Mouse (Mus musculus): ENCODE measurements around the gene Iqgap2. TPM values are rescaled to one million over a fixed set of nuclear protein-coding genes. Genes with fewer than 3 reads are reported as not detected.

Iqgap2 gene
- polyA plus RNA-seq, 1 experiment: 20.4 TPM

DNA sequence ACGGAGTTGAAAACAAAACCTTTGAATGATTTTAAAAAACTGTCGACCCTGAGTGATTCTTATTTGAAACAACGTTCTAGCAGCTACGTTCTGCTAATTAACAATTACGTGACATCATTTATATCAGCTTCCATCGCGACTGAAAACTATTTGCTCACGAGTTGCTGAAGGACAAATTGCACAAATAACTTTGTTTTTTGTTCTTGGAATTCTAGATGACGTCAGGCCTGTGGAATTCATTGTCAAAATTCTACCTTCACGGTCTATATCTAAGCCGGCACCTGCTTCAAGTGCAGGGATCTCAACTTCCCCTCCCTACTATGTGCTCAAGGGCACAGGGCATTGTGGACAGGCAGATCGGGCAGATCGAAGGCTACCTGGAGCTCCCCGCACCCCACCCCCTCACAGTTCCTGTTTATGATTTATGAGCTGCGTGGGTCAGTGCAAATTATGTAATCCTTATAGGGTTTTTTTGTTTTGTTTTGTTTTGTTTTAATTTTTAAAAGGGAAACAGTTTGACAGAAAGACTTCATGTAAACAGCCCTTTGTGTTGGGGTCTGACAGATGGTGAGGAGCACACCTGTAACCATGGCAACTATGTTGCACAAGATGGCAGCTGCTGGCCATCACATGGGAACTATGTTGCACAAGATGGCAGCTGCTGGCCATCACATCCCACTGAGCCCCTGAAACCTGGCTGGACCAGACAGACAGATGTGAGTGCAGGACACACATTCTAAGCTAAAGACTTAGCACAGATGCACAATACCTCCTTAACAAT is 252.2 kb downstream of the Iqgap2 start:
- 80% methylated on average over 15 of the region's 15 CpGs for WGBS
- no peak for DNase-seq (ENCODE audit: low read depth, low spot score)

GRCm38 (mm10) chr13:95638894-95639293 is 252.8 kb downstream of the Iqgap2 start:
- 66% methylated on average over 5 of the region's 5 CpGs for WGBS
- DNase-seq (ENCODE audit: low read depth, low spot score): no peak

DNA sequence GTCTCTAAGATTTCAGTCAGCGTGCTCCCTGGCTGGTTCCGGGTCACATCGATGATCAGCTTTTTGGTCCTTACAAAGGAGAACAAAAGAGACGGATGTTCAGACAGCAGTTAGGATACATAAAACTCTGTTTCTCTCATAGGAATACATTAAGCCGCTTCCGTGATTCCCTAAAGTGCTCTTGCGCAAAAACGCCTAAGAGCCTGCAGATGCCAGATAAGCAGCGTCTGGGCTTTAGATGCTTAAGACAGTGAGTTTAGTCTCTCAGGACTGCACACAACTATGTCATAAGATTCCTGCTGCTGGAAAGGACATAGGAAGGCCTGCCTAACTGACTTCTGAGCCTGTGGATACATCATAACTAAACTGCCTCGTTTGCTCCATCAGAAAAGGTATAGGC is 254.0 kb downstream of the Iqgap2 start:
- WGBS: 87% methylated on average over 10 of the region's 10 CpGs
- no peak for DNase-seq (ENCODE audit: low read depth, low spot score)

DNA sequence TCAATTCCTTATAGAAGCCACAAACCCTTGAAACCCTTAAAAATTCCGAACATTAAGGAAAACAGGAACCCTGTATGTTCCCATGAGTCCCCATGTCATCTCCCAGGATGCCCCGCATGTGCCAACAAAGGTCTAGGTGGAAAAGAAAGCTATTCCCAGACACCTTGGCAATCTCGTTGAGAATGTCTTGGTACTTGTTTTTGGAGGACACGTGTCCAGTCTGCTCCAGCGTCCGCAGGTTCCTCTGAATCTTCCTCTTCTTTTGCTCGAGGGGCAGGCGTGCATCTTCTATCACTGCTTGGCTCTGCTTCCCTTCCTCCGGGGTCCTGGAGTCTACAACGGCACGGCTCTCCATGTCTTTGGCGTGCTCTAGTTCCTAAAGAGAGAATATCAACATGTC is 256.4 kb downstream of the Iqgap2 start:
- DNase-seq (ENCODE audit: low read depth, low spot score): no peak
- 96% methylated on average over 12 of the region's 12 CpGs for WGBS

DNA sequence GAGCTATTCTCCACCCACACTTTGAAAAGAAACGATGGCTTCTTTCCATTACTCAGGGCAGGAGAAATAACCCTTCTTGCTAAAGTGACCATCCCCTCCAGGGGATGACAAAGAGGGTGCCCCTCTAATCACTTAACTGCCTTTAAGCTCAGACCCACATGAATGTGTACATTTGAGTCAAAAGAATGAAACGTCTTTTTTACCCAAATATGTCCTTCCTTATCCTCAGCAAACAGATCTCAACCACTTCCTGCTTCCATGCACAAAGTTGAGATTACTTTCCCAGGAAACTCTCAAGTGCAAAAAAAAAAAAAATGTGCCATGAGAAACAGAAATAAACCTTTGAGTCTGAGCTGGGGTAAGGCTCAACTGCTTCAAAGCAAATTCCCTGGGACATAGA is 257.3 kb downstream of the Iqgap2 start:
- 15% methylated on average over 2 of the region's 2 CpGs for WGBS
- DNase-seq (ENCODE audit: low read depth, low spot score): no peak

DNA sequence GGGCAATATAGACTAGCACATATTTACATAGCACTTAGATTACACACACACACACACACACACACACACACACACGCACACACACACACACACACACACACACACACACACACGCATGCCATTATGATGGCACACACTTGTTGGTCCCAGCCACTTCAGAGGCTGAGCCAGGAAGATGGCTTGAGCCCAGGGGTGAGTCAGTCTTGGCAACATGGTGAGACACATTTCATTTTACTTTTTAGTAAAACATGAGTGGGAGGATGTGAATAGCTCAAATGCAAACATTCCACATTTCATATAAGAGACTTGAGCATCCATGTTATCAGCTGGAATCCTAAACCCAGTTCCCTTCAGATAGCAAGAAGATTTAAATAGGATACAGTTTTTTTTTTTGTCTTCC is 258.3 kb downstream of the Iqgap2 start:
- 59% methylated on average over 2 of the region's 2 CpGs for WGBS
- no peak for DNase-seq (ENCODE audit: low read depth, low spot score)

DNA sequence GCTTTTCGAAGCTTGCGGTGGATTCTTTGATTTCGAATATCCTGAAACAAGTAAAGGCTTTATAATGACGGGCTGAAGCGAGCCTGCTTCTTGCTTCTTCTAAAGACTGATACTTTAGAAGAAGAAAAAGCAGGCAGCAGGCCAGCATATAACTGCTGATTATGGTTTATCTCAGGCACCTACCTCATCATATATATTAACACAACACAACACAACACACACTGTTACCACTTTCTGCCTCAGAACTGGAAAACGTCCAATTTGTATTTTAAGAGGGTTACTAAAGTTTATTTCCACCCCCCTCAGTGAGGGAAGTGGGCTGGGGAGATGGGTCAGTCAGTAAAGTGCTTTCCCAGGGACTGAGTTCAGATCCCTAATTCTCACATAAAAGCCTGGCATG is 259.6 kb downstream of the Iqgap2 start:
- 93% methylated on average over 6 of the region's 6 CpGs for WGBS
- DNase-seq (ENCODE audit: low read depth, low spot score): no peak

DNA sequence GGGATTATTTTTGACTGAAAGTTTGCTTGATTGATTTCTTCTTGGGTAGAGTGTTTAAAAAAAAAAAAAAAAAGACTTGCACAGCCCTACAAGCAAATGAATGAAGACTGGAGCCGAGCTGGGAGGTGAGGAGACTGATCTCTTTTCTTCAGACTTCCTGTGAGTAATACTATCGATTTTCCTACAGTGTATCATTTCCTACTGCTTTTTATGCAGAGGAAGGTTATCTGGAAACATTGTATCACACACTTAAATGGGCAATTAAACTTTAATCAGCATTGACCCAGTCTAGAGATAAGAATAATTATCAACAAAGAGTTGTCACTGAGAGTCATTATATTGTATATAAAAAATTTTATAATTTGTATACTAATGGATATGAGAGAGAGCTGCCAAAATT is 261.0 kb downstream of the Iqgap2 start:
- 52% methylated on average over 2 of the region's 2 CpGs for WGBS
- DNase-seq (ENCODE audit: low read depth, low spot score): no peak

GRCm38 (mm10) chr13:95629751-95630150 is 262.0 kb downstream of the Iqgap2 start:
- 91% methylated on average over 10 of the region's 10 CpGs for WGBS
- DNase-seq (ENCODE audit: low read depth, low spot score): no peak

DNA sequence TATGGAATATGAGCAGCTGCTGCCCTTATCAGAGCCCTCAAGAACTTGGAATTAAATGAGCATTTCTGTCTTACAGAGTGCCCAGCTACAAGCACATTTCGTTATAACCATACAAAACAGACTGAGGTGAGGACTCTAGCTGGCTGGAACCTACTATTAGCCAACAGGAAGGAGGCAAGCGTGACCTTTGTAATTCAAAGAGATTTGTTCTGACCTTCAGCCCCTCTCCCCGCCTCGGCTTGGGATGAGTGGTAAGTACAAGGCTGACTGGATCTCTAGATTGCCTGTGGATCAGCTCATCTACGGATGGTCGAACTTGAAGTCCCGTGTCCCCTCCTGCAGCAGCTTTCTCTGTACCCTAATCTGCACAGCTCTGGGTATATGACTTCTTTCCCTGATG is 265.0 kb downstream of the Iqgap2 start:
- 79% methylated on average over 7 of the region's 7 CpGs for WGBS
- DNase-seq (ENCODE audit: low read depth, low spot score): no peak

- 65% methylated on average over 3 of the region's 3 CpGs for WGBS
- no peak for DNase-seq (ENCODE audit: low read depth, low spot score)
Observed at GRCm38 (mm10) chr13:95623042-95623441, 268.7 kb downstream of the Iqgap2 start.

DNA sequence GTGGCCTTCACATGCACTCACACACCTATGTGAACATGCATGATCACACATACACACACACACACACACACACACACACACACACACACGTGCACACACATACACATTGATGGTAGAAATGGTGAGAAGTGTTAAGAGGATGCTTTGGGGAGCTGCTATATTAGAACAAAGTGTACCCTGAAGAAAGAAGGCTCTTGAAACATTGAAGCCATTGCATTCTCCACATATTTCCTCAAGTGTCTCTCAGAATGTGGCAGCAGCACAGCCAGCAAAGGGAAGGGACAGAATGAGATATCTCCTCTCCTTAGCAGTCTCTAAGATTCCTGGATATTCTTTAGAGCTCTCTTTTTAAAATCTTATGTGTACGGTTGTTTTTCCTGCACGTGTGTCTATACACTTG is 270.2 kb downstream of the Iqgap2 start:
- WGBS: 72% methylated on average over 3 of the region's 3 CpGs
- no peak for DNase-seq (ENCODE audit: low read depth, low spot score)

- DNase-seq (ENCODE audit: low read depth, low spot score): no peak
- WGBS: 23% methylated on average over 13 of the region's 13 CpGs
Observed at GRCm38 (mm10) chr13:95618859-95619258, 272.9 kb downstream of the Iqgap2 start.

DNA sequence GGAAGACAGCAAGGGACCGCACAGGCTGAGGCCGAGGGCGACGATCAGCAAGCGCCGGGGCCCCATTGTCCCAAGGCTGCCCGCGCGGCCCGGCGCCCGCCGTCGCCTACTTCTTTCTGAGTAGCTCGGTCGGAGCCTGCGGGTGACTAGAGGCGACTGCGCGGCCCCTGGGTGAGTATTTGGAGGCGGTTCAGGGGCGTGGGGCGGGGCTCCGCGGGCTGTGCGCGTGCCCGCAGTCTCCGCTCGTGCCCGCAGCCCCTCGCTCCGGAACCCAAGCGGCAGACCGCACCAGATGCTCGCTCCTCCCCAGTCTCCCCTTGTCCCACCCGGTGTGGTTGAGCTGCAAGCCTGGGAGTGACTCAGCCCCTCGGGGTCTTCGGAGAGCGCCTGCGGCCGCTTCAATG is 273.4 kb downstream of the Iqgap2 start, which contains the start of gene F2r:
Gene F2r, minus strand, starts transcription at position 179 of the 404 bp plus-strand sequence.
- no peak for DNase-seq (ENCODE audit: low read depth, low spot score)
- WGBS: under 1% methylated on average over 37 of the region's 42 CpGs

GRCm38 (mm10) chr13:95617671-95618171 is 274.0 kb downstream of the Iqgap2 start:
- WGBS: 10% methylated on average over 21 of the region's 21 CpGs
- DNase-seq (ENCODE audit: low read depth, low spot score): no peak

DNA sequence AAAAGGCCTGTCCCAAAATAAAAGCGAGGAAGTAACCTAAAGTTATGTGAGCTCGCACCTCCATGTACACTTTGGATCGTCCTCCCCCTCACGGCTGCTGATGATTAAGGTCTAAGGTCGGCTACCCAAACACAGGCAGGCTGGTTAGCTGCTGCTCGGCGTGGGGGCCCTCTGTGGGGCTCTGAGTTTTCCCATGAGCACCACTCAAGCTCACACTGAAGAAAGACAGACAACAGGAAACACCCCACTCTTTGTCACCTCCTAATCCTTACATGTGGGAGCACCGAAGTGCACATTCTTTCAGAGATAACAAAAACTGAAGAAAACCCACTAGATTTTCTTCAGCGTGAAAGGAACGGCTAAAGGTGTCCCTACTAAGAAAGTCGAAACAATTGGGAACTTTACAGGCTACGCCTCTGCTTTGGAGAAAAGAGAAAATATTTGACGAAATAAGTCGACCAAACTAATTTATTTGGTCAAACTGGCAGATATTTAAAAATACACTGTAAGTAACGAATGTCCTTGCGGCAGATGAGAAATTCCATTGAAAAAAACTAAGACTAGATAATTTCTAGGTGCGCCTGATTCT is 274.5 kb downstream of the Iqgap2 start:
- no peak for DNase-seq (ENCODE audit: low read depth, low spot score)
- WGBS: 67% methylated on average over 17 of the region's 17 CpGs

DNA sequence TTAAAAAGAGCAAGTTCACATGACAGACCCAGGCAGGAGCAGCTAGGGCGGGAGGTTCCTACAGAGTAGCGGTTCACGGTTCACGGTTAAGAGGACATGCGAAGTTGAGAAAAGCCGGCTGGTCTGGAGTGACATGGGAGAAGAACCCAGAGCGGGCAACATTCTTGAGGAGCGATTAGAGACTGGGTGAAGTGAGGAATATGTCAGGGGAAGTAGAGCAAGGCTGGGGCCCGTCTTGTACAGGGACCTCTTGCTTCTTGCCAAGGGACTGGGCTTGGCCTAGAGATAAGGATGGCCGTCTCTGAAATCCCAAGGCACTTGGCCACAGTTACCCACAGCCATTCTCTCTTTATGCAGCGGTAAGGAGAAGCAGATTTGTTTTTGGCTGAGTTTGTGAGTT is 275.2 kb downstream of the Iqgap2 start:
- WGBS: 75% methylated on average over 11 of the region's 11 CpGs
- no peak for DNase-seq (ENCODE audit: low read depth, low spot score)

DNA sequence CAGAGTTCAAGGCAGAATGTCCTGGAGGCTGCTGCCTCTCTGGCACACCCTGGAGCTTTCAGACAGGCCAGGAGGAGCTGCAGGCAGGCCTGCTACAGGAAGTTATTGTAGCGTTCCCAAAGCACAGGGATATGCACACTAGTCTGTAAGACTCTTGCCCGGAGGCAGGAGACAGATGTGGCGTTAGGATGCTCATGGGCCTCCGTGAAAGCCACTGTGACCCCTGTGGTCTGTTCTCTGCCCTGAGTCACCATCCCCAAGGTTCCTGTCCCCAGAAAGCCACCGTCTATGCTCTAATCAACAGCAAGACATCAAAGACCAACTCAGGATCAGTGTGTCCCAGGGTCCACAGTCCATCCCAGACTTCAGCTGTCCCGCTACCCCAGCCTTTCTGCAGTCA is 277.0 kb downstream of the Iqgap2 start:
- DNase-seq (ENCODE audit: low read depth, low spot score): no peak
- whole genome bisulfite sequencing: 60% methylated on average over 6 of the region's 6 CpGs

GRCm38 (mm10) chr13:95612243-95612642 is 279.5 kb downstream of the Iqgap2 start:
- DNase-seq (ENCODE audit: low read depth, low spot score): no peak
- 81% methylated on average over 10 of the region's 10 CpGs for WGBS

DNA sequence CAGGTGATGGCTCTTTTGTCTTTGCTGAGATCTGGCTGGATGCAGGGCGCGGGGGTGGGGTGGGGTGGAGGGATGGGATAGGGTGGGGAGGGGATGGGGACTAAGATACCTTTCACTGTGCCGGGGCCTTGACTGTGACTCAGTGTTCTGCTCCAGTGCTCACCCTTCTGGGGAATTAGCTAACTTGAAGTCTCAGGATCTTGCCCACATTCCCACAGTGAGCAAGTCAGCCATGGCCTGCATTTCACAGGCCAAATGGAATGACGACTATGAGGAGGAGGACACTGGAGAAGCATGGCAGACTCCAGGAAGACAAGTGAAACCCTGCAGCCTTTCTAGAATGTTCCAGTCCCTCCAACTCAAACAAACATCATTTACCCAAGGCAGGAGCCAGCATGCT is 280.0 kb downstream of the Iqgap2 start:
- DNase-seq (ENCODE audit: low read depth, low spot score): no peak
- WGBS: 75% methylated on average over 4 of the region's 4 CpGs
